Mouse (Mus musculus): ENCODE results near the gene Tmem79.
"Not testable (repeated sequence)": the region's sequence is repeated elsewhere in the genome, so short reads cannot be mapped to it uniquely, and the experiment has no call there.

The Tmem79 gene

GRCm38 (mm10) chr3:88354396-88355165 lies 18.6 kb upstream of the Tmem79 start:
- no peak for DNase-seq (ENCODE audit: extremely low spot score, low read depth, low spot score)

GRCm38 (mm10) chr3:88352907-88353306 lies 17.0 kb upstream of the Tmem79 start:
- DNase-seq (ENCODE audit: extremely low spot score, low read depth, low spot score) = no peak

- no peak for DNase-seq (ENCODE audit: extremely low spot score, low read depth, low spot score)
Measured at GRCm38 (mm10) chr3:88350732-88351131, 14.8 kb upstream of the Tmem79 start.

GRCm38 (mm10) chr3:88339006-88339405 lies 3.1 kb upstream of the Tmem79 start:
- no peak for DNase-seq (ENCODE audit: extremely low spot score, low read depth, low spot score)

- DNase-seq (ENCODE audit: extremely low spot score, low read depth, low spot score) = no peak
Measured at GRCm38 (mm10) chr3:88338316-88338715, 2.4 kb upstream of the Tmem79 start.

- DNase-seq (ENCODE audit: extremely low spot score, low read depth, low spot score) = no peak
Measured at GRCm38 (mm10) chr3:88337367-88338020, 1.5 kb upstream of the Tmem79 start.

GRCm38 (mm10) chr3:88335436-88336053 lies 403 bp downstream of the Tmem79 start:
- no peak for DNase-seq (ENCODE audit: extremely low spot score, low read depth, low spot score)

GRCm38 (mm10) chr3:88334902-88335435 lies 979 bp downstream of the Tmem79 start:
- no peak for DNase-seq (ENCODE audit: extremely low spot score, low read depth, low spot score)

- no peak for DNase-seq (ENCODE audit: extremely low spot score, low read depth, low spot score)
Measured at GRCm38 (mm10) chr3:88334029-88334658, 1.8 kb downstream of the Tmem79 start.

- no peak for DNase-seq (ENCODE audit: extremely low spot score, low read depth, low spot score)
Measured at GRCm38 (mm10) chr3:88331282-88331681, 4.7 kb downstream of the Tmem79 start.

GRCm38 (mm10) chr3:88328956-88329355 lies 7.0 kb downstream of the Tmem79 start:
- DNase-seq (ENCODE audit: extremely low spot score, low read depth, low spot score) = no peak

- DNase-seq (ENCODE audit: extremely low spot score, low read depth, low spot score) = no peak
Measured at GRCm38 (mm10) chr3:88324951-88325405, 11.0 kb downstream of the Tmem79 start, which contains the start of gene Glmp. TSS of gene Glmp (plus strand) at chr3:88325023.

GRCm38 (mm10) chr3:88299172-88299571 lies 36.8 kb downstream of the Tmem79 start:
- DNase-seq (ENCODE audit: extremely low spot score, low read depth, low spot score) = no peak

GRCm38 (mm10) chr3:88297321-88297851 lies 38.6 kb downstream of the Tmem79 start:
- DNase-seq (ENCODE audit: extremely low spot score, low read depth, low spot score) = no peak

GRCm38 (mm10) chr3:88296561-88297318 lies 39.2 kb downstream of the Tmem79 start, which contains the start of the genes Tsacc and Cct3:
TSS of gene Tsacc (minus strand) at chr3:88296999.
TSS of gene Cct3 (plus strand) at chr3:88297116.
- DNase-seq (ENCODE audit: extremely low spot score, low read depth, low spot score) = peak; percentile 99

- no peak for DNase-seq (ENCODE audit: extremely low spot score, low read depth, low spot score)
Measured at GRCm38 (mm10) chr3:88296110-88296560, 39.8 kb downstream of the Tmem79 start.

- DNase-seq (ENCODE audit: extremely low spot score, low read depth, low spot score) = not testable (repeated sequence)
Measured at GRCm38 (mm10) chr3:88295272-88295671, 40.7 kb downstream of the Tmem79 start.

GRCm38 (mm10) chr3:88291970-88292369 lies 44.0 kb downstream of the Tmem79 start:
- no peak for DNase-seq (ENCODE audit: extremely low spot score, low read depth, low spot score)

- DNase-seq (ENCODE audit: extremely low spot score, low read depth, low spot score) = not testable (repeated sequence)
Measured at GRCm38 (mm10) chr3:88288133-88288713, 47.7 kb downstream of the Tmem79 start.

Measured in hindlimb bud, embryonic 11.5 days (tissue).